Mouse (Mus musculus): ENCODE measurements at regions not wholly inside any gene's neighbourhood (a gene's known extent, or its start where the extent isn't known, plus 50 kb on each side); places are given as distances from the start of the nearest gene placed in this dataset.

GRCm38 (mm10) chr16:68704569-68704968 is 1083.9 kb upstream of the Cadm2 start:
- 88% methylated on average over 2 of the region's 2 CpGs for WGBS
- Histone ChIP-seq H3K4me3 (ENCODE audit: insufficient read depth, low read depth, low read length) (no peak overlapping the region), H3K27ac (replicated peaks; ENCODE audit: insufficient read depth, low read depth, low read length) (no peak overlapping the region), H3K4me1 (ENCODE audit: control insufficient read depth, insufficient read depth, low read length) (no peaks in the 10 kb centered on the region), H3K36me3 (ENCODE audit: control insufficient read depth, insufficient read depth, low read length) (no peaks in the 10 kb centered on the region), H3K27me3 (ENCODE audit: control insufficient read depth, insufficient read depth, low read length) (no peaks in the 10 kb centered on the region), H3K79me2 (ENCODE audit: control insufficient read depth, insufficient read depth, low read length) (no peaks in the 10 kb centered on the region), H3K9ac (ENCODE audit: low read depth, low read length) (no peak overlapping the region)
- TF ChIP-seq CTCF (IDR thresholded peaks at IDR 0.05; ENCODE audit: low read depth, low read length) (no peak), POLR2A (IDR thresholded peaks at IDR 0.05; ENCODE audit: extremely low read depth, insufficient read depth, low read length) (no peak)
- DNase-seq (ENCODE audit: extremely low read depth, low read depth, low spot score), result no peak

GRCm38 (mm10) chr16:68666972-68667538 is 1046.3 kb upstream of the Cadm2 start:
- Histone ChIP-seq H3K27ac (replicated peaks; ENCODE audit: insufficient read depth, low read depth, low read length) (no peak overlapping the region), H3K9ac (ENCODE audit: low read depth, low read length) (no peak overlapping the region), H3K4me1 (ENCODE audit: control insufficient read depth, insufficient read depth, low read length) (no peaks in the 10 kb centered on the region), H3K4me3 (ENCODE audit: insufficient read depth, low read depth, low read length) (no peak overlapping the region), H3K27me3 (ENCODE audit: control insufficient read depth, insufficient read depth, low read length) (no peaks in the 10 kb centered on the region), H3K36me3 (ENCODE audit: control insufficient read depth, insufficient read depth, low read length) (no peaks in the 10 kb centered on the region), H3K79me2 (ENCODE audit: control insufficient read depth, insufficient read depth, low read length) (no peaks in the 10 kb centered on the region)
- 80% methylated on average over 4 of the region's 4 CpGs for WGBS
- DNase-seq (ENCODE audit: extremely low read depth, low read depth, low spot score), result no peak
- TF ChIP-seq CTCF (IDR thresholded peaks at IDR 0.05; ENCODE audit: low read depth, low read length) (no peak), POLR2A (IDR thresholded peaks at IDR 0.05; ENCODE audit: extremely low read depth, insufficient read depth, low read length) (no peak)

GRCm38 (mm10) chr16:68658436-68658835 is 1037.7 kb upstream of the Cadm2 start:
- no peak for TF ChIP-seq POLR2A (IDR thresholded peaks at IDR 0.05; ENCODE audit: extremely low read depth, insufficient read depth, low read length)
- no peak for TF ChIP-seq CTCF (IDR thresholded peaks at IDR 0.05; ENCODE audit: low read depth, low read length)
- H3K4me1 ChIP-seq (ENCODE audit: control insufficient read depth, insufficient read depth, low read length), result no peaks in the 10 kb centered on the region
- WGBS, result 67% methylated on average over 4 of the region's 4 CpGs
- no peaks in the 10 kb centered on the region for H3K79me2 ChIP-seq (ENCODE audit: control insufficient read depth, insufficient read depth, low read length)
- no peak for DNase-seq (ENCODE audit: extremely low read depth, low read depth, low spot score)
- no peaks in the 10 kb centered on the region for H3K36me3 ChIP-seq (ENCODE audit: control insufficient read depth, insufficient read depth, low read length)
- no peak overlapping the region for H3K27ac ChIP-seq (replicated peaks; ENCODE audit: insufficient read depth, low read depth, low read length)
- H3K4me3 ChIP-seq (ENCODE audit: insufficient read depth, low read depth, low read length), result no peak overlapping the region
- no peak overlapping the region for H3K9ac ChIP-seq (ENCODE audit: low read depth, low read length)
- H3K27me3 ChIP-seq (ENCODE audit: control insufficient read depth, insufficient read depth, low read length), result no peaks in the 10 kb centered on the region

GRCm38 (mm10) chr16:68627976-68628375 is 1007.3 kb upstream of the Cadm2 start:
- DNase-seq (ENCODE audit: extremely low read depth, low read depth, low spot score), result no peak
- no peak for TF ChIP-seq POLR2A (IDR thresholded peaks at IDR 0.05; ENCODE audit: extremely low read depth, insufficient read depth, low read length)
- Histone ChIP-seq H3K27ac (replicated peaks; ENCODE audit: insufficient read depth, low read depth, low read length) (no peak overlapping the region), H3K9ac (ENCODE audit: low read depth, low read length) (no peak overlapping the region), H3K79me2 (ENCODE audit: control insufficient read depth, insufficient read depth, low read length) (no peaks in the 10 kb centered on the region), H3K27me3 (ENCODE audit: control insufficient read depth, insufficient read depth, low read length) (no peaks in the 10 kb centered on the region), H3K36me3 (ENCODE audit: control insufficient read depth, insufficient read depth, low read length) (no peaks in the 10 kb centered on the region), H3K4me3 (ENCODE audit: insufficient read depth, low read depth, low read length) (no peak overlapping the region), H3K4me1 (ENCODE audit: control insufficient read depth, insufficient read depth, low read length) (no peaks in the 10 kb centered on the region)
- WGBS, result 72% methylated on average over 2 of the region's 2 CpGs

GRCm38 (mm10) chr16:68614041-68614440 is 993.3 kb upstream of the Cadm2 start:
- WGBS, result 66% methylated on average over 2 of the region's 2 CpGs
- TF ChIP-seq POLR2A (IDR thresholded peaks at IDR 0.05; ENCODE audit: extremely low read depth, insufficient read depth, low read length) (no peak), CTCF (IDR thresholded peaks at IDR 0.05; ENCODE audit: low read depth, low read length) (no peak)

More at GRCm38 (mm10) chr16:68614041-68614440, 993.3 kb upstream of the Cadm2 start:
- no peak overlapping the region for H3K27ac ChIP-seq (replicated peaks; ENCODE audit: insufficient read depth, low read depth, low read length)
- H3K36me3 ChIP-seq (ENCODE audit: control insufficient read depth, insufficient read depth, low read length), result no peaks in the 10 kb centered on the region
- peak; percentile 8 for DNase-seq (ENCODE audit: extremely low read depth, low read depth, low spot score)
- H3K4me3 ChIP-seq (ENCODE audit: insufficient read depth, low read depth, low read length), result no peak overlapping the region
- H3K79me2 ChIP-seq (ENCODE audit: control insufficient read depth, insufficient read depth, low read length), result no peaks in the 10 kb centered on the region
- no peaks in the 10 kb centered on the region for H3K4me1 ChIP-seq (ENCODE audit: control insufficient read depth, insufficient read depth, low read length)
- H3K9ac ChIP-seq (ENCODE audit: low read depth, low read length), result no peak overlapping the region
- no peaks in the 10 kb centered on the region for H3K27me3 ChIP-seq (ENCODE audit: control insufficient read depth, insufficient read depth, low read length)

All from liver, adult 2 months (tissue).